Mouse (Mus musculus) ovary, postnatal 10 days (tissue): ENCODE measurements around the gene Dido1.
A peak's percentile ranks its signal among the peaks of the same experiment; 100 is the strongest.

Experiments
- DNase-seq: peaks from one replicate; pipeline ENCODE4 v3.0.0; 2022; ENCODE audit warnings: low spot score

Gene Dido1

DNA sequence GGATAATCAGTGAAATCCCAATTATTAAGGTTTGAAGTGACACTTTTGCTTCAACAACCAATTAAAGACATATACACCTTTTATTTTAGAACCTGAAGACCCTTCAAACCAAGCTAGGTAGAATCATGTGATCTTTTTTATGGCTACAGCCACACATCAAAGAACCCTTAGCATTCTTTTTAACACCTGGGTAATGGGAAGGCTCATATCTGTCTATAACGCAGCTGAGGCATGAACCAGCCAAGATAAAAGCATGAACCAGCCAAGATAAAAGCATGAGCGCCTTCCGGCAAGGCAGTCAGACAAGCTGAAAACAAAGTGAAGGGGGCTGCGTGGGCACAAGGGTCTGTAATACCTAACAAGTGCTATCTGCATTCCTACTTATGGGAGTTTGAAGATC lies 25.8 kb downstream of the Dido1 start:
- no peak for DNase-seq

DNA sequence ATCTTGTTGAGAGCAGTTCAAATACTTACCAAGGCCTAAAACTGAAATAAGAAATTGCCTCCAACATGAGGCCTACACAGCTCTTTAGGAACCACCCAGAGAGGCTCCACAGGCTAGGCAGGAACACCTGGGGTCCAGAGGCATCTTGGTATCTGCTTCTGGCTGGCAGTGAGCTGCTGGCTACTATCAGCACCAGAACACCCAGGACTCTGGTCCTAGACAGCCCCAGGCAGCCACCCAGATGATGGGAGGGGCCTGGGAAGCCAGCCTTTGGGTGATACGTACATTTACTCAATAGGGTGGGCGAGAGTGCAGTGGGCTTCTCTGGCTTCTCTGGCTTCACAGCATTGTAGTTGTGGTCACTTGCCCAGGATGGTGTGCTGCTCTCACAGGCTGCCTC lies 26.3 kb downstream of the Dido1 start:
- no peak for DNase-seq

DNA sequence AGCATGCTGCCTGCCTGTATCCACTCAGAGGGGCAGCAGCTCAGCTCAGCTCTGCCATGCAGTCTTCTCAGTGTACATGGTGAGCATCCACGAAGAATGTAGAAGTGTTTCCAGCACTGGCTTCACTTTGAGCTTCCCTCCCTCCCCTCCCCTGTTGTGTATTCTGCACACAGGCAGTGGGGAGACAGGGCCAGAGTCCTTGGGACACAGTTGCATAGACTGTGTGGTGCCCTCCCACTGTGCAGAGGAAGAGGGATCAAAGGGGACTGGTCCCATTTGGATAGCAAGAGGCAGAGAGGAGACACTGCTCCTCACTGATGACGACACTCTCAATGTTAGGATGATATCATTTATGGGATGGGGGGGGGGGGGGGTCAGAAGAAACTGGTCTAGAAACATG lies 28.6 kb downstream of the Dido1 start:
- no peak for DNase-seq

DNA sequence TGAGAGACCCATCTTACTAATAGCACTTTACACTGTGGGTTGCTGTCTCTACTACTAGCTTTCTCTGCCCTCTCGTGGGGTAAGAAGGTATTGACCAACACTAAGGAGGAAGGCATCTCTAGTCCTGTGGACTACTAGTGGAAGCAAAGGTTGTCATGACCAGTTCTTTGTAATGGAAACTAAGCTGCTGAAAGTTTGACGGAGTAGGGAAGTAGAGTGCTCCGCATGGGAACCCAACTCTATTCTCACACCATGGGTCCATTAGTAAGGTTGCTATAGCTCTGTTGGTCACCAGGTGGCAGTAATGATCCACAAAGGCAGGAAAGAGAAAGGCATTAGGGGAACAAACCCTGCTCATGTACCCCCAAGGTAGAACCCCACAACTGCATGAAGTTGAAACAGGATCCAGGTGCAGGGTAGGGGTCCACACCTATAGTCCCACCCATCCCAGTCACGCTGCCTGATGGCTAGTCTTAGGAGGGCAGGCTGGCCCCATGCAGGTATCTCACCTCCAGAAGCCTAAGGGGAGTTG lies 31.1 kb downstream of the Dido1 start:
- DNase-seq: peak; percentile 33

DNA sequence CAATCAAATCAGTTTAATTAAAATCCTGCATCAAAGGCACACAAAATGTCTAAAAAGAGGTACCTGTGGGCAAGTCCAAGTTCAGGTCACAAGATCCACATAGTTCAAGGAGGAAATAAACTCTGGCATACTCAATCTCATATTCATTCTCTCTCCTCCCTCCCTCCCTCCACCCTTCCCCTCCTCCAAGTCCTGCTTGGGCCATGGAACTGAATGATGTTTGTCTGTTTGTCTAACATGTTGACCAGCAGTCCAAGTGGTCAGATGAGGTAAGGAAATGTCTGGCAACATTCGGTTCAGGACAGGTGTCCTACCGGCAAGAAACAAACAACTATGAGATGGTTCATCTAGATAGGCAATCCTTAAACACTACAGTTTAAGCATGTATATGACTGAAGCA lies 33.1 kb downstream of the Dido1 start:
- no peak for DNase-seq

DNA sequence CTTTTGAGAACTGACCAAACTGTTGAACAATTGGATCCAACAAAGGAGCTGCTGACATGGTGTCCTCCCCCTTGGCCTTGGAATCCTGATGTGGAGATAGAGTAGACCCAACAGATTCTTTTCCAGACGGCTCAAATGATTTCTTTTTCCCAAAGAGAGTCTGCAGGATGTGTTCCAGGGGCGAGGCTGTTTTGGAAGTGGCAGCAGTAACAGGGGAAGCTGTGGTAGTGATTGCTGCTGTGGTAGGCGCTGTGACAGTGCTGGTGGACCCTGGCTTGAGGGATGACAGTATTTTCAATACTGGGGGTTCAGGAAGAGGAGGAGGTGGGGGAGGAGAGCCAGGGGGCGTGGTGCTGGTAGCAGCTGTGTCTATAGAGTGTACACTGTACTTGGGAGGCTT lies 47.8 kb downstream of the Dido1 start:
- DNase-seq: no peak

DNA sequence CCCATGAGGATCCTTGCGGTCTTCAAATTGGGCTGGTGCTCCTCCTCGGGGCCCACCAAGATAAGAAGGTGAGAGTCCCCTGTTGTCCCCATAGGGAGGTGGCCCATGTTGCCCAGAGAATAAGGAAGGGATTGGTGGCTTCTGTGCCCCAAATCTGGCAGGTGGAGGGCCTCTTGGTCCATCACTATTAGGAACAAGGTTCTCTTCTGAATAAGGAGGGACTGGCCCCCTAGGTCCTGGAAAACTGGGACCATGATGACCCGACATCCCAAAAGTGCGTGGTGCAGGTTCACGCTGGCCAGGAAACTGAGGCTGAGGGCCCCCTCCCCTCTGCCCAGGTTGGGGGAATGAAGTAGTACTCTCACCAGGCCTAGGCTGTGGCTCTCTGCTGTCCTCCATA lies 49.3 kb downstream of the Dido1 start:
- no peak for DNase-seq

DNA sequence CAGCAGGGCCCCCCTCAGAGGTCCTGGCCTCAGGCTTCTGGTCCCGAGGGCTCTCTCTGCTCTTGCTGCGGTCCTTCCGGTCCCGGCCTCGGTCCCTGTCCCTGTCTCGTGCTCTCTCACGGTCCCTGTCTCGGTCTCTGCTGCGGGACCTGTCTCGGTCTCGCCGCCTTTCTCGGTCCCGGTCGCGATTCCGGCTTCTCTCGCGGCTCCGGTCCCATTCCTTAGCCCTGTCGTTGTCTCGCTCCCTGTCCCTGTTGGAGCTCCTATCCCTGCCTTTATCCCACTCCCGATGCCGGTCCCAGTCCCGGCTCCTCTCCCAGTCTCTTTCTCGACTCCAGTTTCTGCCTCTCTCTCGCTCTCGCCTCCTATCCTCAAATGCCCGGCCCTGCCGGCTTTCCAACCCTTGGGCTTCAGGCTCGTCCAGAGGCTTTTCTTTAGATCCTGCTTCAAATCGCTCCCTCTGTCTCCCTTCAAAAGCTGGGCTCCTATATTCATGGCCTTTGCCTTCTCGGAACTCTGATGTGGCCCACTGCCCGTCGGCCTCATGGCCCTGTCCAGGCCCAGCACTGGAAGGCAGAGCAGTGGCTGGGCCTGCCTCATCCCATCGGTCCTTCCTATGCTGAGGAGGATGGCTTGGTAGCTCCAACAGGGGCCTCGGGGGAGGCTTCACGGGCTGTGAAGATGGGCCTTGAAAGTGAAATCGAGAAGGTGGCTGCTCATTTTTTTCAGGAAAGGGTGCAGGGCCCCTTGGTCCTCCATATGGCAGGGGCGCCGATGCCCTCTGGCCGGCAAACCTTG lies 50.2 kb downstream of the Dido1 start:
- DNase-seq: no peak

DNA sequence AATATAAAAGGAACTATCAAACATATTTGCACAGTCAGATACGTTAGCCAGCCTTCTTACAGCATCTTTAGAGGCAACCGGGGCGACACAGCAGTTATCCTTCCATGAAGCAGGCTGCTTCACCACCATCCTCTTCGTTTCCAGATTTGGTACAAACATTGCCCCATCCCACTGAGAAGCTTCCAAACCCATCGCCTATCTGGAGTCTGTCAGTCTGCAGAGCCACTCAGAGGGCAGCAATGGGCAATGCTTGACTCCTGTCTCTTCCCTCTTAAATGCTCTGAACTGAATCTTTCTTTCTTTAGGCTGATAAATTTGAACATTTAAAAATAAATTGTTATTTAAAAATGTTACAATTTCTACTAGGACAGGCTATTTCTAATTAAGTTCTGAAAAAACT lies 51.4 kb downstream of the Dido1 start:
- DNase-seq: no peak

DNA sequence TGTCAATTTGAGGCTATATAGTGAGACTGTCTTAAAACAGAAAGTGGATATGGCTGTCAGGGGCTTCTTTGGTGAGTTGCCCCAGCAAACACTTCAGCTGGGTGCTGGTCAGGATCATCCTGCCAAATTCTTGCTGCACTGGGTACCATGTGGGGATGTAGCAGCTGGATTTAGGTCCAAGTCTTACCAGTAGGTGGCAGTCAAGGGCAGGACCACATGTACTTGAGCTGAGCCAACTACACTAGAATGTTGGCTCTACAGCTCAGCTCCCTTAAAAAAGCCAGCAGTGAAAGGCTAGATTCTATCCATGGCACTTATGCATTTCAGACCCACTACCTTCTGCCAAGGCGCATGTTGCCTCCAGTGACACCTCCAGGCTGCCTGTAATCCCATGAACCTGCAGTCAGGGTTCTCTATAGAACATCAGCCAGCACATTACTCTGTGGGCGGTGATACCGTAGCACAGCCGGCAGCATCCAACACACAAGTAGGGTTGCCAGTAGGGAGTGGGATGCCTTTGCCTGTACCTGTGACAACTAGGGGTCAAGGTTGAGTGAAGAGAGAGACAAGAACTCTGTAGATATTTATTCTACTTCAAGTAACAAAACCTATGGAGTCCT lies 52.3 kb downstream of the Dido1 start:
- peak; percentile 28 for DNase-seq

DNA sequence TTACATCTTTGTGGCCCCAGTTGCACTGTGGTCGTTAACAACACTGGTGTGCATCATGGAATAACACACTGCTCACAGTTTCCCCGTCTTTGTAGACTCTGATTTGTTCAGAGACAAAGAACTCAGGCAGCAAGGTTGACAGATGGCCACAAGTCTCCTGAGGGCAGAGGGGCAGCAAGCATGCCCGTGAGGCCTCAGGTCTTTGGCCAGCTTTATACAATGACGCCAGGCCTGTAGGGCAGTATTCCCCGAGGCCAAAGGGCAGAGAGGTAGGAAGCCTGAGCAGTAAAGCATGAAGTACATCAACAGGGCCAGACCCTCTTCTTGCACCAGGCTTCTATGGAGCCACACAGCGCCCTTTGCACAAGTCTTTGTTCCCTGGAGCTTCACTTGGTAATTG lies 54.6 kb downstream of the Dido1 start:
- DNase-seq: no peak

DNA sequence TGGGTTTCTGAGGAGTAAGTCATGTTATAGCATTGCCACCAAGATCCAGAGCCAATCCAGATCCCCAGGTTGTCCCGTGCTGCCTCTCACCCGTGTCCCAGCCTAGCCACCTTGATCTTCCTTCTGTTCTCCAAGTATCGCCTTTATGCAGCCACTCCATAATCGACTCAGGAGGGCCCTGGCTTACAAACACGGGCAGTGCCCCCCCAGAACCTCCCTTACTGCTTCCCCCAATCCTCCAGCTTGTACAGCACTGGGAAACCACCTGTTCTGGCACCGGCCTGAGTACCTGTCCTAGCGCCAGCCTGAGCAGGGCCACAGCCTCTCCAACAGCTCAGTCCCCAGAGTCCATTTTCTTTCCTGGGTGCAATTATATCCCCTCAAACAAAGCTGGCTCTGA lies 55.1 kb downstream of the Dido1 start:
- DNase-seq: no peak

DNA sequence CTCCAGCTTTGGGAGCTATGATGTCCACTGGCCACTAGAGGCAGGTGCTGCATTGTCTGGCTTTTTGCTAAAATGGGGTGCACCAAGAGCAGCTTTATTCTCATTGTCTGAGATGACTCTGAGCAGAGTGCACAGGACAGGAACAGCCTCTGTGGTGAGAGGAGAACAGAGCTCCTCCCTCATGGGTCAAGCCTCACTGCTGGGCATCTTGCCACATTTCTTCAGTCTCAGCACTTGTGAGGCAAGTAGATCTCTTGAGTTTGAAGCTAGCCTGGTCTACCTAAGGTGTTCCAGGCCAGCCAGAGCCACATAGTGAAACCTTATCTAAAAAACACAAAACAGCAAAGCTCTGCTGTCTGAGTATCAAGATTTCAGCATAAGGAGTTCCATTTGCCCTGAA lies 63.0 kb downstream of the Dido1 start:
- no peak for DNase-seq

DNA sequence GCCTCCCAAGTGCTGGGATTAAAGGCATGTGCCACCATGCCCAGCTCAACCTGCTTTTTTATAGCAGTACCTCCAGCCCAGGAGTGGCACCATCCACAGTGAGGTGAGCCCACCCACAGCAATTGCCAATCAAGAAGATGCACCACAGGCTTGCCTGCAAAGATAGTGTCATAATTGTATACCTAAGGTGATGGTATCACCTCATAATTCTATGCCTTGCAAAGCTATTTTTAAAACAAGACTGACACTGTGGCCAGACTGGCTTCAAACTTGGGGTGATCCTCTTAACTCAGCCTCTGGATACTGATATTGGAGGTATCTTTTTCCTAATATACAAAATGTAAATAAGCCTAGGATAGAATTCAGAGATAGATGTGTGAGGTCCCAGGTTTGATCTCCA lies 66.2 kb downstream of the Dido1 start:
- no peak for DNase-seq

DNA sequence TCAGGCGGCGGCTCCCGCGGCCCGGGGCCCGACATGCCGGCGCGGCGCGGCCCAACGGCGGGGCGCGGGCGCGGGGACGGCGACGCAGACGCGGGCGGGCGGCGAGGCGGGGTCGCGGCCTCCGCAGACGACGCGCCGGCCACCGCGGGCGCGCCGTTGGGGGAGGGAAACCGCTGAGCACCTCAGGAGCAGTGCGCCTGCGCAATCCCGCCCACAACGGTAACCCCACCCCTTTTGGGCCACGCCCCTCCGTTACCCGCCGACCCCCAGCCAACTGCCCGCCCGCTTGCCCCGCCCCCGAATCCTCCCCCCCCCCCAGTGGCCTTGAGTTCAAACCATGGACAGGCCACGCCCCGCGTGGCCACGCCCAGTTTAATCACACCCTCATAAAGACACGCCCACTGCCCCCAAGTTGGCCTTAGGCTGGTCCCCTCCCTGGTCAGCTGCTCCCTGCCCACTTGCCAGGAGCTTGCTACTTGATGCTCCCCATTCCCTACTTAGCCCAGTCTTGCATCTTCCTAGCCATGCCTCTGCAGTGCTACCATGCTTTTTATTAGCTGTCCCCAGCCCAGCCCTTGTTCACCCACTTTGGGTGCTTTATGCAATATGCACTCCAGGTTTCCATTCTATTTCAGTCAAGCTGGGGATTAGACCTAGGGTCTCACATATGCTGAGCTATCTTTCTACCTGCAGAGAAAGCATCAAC lies 67.1 kb downstream of the Dido1 start, which contains the start of gene Tcfl5:
Tcfl5 (minus strand) TSS at position 154 of the 706 bp plus-strand sequence.
- no peak for DNase-seq

DNA sequence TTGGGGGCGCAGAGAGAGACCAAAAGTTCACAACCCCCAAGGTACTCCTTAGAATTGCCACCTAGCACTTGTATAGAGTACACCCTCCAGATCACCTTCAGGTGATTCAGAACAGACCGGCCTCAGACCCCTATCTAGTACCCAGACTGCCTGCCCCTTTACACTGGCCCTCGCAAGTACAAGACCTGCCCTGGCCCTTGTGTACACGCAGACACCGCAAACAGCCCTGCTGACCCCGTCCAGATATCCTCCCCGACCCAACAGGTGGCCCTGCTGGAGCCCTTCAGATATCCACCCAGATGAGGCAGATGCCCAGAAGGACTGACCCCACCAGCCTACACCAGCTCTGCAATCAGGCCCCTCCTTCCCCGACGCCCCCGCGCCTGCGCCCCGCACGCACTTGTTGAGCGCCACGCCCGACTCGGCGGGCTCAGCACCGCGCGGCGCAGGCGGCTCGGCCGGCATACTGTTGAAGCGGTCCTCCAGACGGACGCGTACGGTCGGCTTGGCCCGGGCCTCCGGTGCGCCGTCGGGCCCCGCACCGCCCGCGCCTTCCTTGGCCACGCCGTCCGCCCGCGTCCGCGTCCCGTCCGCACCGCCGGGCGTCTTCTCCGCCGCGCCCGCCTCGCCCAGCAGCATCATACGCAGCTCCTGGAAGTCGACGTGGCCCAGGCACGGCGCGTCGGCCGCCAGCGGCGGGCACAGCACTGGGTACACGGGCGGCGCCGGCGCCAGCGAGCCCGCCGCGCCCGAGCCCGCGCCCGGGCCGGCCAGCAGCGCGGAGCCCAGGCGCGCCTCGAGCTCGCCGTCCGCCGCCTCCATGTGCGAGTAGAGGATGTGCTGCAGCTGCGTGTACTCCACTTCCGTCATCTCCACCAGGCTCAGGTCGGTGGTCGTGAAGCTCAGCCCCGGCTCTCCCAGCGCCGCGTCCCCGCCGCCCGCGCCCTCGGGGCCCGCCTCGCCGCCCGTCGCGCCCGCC lies 67.9 kb downstream of the Dido1 start:
- no peak for DNase-seq

DNA sequence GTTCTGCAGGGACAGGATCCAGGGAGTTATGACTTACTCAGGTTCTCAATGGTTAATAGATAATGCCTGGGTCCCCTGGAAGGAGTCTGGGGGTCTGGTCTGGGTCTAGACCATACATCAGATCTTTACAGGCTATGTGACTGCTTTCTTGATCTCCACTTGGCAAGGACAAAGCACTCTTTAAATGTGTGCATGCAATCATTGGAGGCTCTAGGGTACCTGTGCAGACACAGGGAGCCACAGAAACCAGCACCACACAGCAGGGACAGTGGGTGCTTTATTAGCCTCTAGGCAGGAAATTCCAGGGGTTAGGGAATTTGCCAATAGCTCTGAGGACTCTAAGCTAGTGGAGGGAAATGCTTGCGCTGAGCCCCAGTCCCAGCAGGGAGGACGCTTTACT lies 97.9 kb downstream of the Dido1 start:
- no peak for DNase-seq

DNA sequence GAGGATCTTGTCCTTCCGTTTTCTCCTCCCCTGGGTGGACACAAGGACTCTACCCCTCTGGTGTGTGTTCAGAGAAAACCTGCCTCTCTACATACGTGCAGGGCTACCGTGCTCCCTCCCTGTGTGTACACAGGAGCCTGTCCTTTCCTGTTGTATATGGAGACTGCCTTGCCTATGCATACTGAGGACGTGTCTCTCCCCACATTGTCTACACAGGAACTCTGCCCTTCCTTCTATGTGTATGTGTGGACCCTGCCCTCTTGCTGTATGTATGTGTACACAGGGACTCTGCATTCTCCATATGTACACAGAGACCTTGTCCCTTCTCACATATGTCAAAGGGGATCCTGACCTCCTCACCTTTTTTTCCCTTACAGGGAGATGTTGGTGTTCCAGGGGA lies 99.5 kb downstream of the Dido1 start:
- no peak for DNase-seq
